Mouse (Mus musculus) regulatory T cell (primary cell): ENCODE results near the gene Vps37d.

Source experiments
- in situ Hi-C: fragments of 300-600 bp; cut with MboI, MseI; formaldehyde crosslinking; loops from one replicate; pipeline ENCODE4 v1.15.1; 2025; ENCODE audit warnings: high pct_unique_total_duplicates

The Vps37d gene

GRCm38 (mm10) chr5:135077564-135078481 is at the start of gene Vps37d:
Gene Vps37d, minus strand, starts transcription at chr5:135078266.
- in situ Hi-C loops, result loop anchor here (25.0 kb wide), 1 partner anchor 1734 kb away; no protein-coding TSS in a partner anchor

- in situ Hi-C loops, result no loop called here
Measured at GRCm38 (mm10) chr5:135127669-135128068, 49.6 kb upstream of the Vps37d start.

GRCm38 (mm10) chr5:135126121-135126520 is 48.1 kb upstream of the Vps37d start:
- in situ Hi-C loops, result no loop called here

GRCm38 (mm10) chr5:135120753-135121152 is 42.7 kb upstream of the Vps37d start:
- in situ Hi-C loops, result no loop called here

GRCm38 (mm10) chr5:135118589-135119081 is 40.6 kb upstream of the Vps37d start:
- in situ Hi-C loops, result no loop called here

GRCm38 (mm10) chr5:135115241-135115640 is 37.2 kb upstream of the Vps37d start:
- in situ Hi-C loops, result no loop called here

GRCm38 (mm10) chr5:135113782-135114181 is 35.7 kb upstream of the Vps37d start:
- in situ Hi-C loops, result no loop called here

- in situ Hi-C loops, result loop anchor here (5.0 kb wide), 1 partner anchor 93 kb away; no protein-coding TSS in a partner anchor
Measured at GRCm38 (mm10) chr5:135109976-135110375, 31.9 kb upstream of the Vps37d start.

- in situ Hi-C loops, result loop anchor here (5.0 kb wide), 1 partner anchor 92 kb away; no protein-coding TSS in a partner anchor
Measured at GRCm38 (mm10) chr5:135109426-135109825, 31.4 kb upstream of the Vps37d start.

- in situ Hi-C loops, result loop anchor here (5.0 kb wide), 1 partner anchor 92 kb away; no protein-coding TSS in a partner anchor
Measured at GRCm38 (mm10) chr5:135109017-135109416, 31.0 kb upstream of the Vps37d start.

GRCm38 (mm10) chr5:135107521-135108501 is 29.7 kb upstream of the Vps37d start:
- in situ Hi-C loops, result loop anchor here (5.0 kb wide), 1 partner anchor 91 kb away; no protein-coding TSS in a partner anchor

GRCm38 (mm10) chr5:135106758-135107256 is 28.7 kb upstream of the Vps37d start:
- in situ Hi-C loops, result loop anchor here (5.0 kb wide), 1 partner anchor 90 kb away; no protein-coding TSS in a partner anchor

GRCm38 (mm10) chr5:135103999-135104660 is 26.1 kb upstream of the Vps37d start:
- in situ Hi-C loops, result no loop called here

GRCm38 (mm10) chr5:135100981-135101380 is 22.9 kb upstream of the Vps37d start:
- in situ Hi-C loops, result no loop called here

- in situ Hi-C loops, result loop anchor here (25.0 kb wide), 1 partner anchor 1723 kb away; no protein-coding TSS in a partner anchor
Measured at GRCm38 (mm10) chr5:135089653-135090052, 11.6 kb upstream of the Vps37d start, which contains the start of gene Mlxipl. Gene Mlxipl, plus strand, starts transcription at chr5:135089890.

- in situ Hi-C loops, result loop anchor here (25.0 kb wide), 1 partner anchor 1725 kb away; no protein-coding TSS in a partner anchor
Measured at GRCm38 (mm10) chr5:135086871-135087270, 8.8 kb upstream of the Vps37d start.

GRCm38 (mm10) chr5:135080539-135080938 is 2.5 kb upstream of the Vps37d start:
- in situ Hi-C loops, result loop anchor here (25.0 kb wide), 1 partner anchor 1732 kb away; no protein-coding TSS in a partner anchor

GRCm38 (mm10) chr5:135079578-135079977 is 1.5 kb upstream of the Vps37d start:
- in situ Hi-C loops, result loop anchor here (25.0 kb wide), 1 partner anchor 1733 kb away; no protein-coding TSS in a partner anchor

- in situ Hi-C loops, result loop anchor here (25.0 kb wide), 1 partner anchor 1734 kb away; no protein-coding TSS in a partner anchor
Measured at GRCm38 (mm10) chr5:135078482-135078810, 380 bp upstream of the Vps37d start.

GRCm38 (mm10) chr5:135076931-135077505 is 1.0 kb downstream of the Vps37d start:
- in situ Hi-C loops, result loop anchor here (25.0 kb wide), 1 partner anchor 1735 kb away; no protein-coding TSS in a partner anchor
